25 mouse cellular contexts compared by ENCODE assay signal in genomic region chr2:147292387-147293293, GRCm38 (mm10).
A peak's percentile ranks its signal among the peaks of the same experiment; 100 is the strongest.
DNase-seq lines count a peak whose midpoint lies in the region; TF ChIP-seq lines count a peak whose summit lies in the region.
"Had no signal": no experiment of that assay in that cellular context is flagged by ENCODE, and none has a peak within 500 bp of the region (broad histone marks: within the 10 kb centered on the region; RNA-seq: fewer than 3 reads in every experiment).

No protein-coding gene starts in this region.

- 64% methylated on average over 11 of the region's 11 CpGs for WGBS in heart, embryonic 10.5 days

- H3K4me1 ChIP-seq in heart, embryonic 10.5 days, result no peaks in the 10 kb centered on the region
- H3K4me1 ChIP-seq in ES-Bruce4 (ENCODE audit: control insufficient read depth, insufficient read depth, low read length), result peaks cover 8% of the 10 kb centered on the region
- H3K4me1 ChIP-seq: embryonic facial prominence, embryonic 13.5 days; embryonic facial prominence, embryonic 15.5 days had no signal

- H3K9ac ChIP-seq in ES-Bruce4 (ENCODE audit: low read depth, poor library complexity, severe bottlenecking), result no peak overlapping the region
- H3K9ac ChIP-seq: embryonic facial prominence, embryonic 13.5 days; embryonic facial prominence, embryonic 15.5 days; forebrain, embryonic 13.5 days; forebrain, embryonic 15.5 days; forebrain, postnatal 0 days had no signal

- H3K4me3 ChIP-seq in heart, embryonic 10.5 days, result no peak overlapping the region
- H3K4me3 ChIP-seq in ES-Bruce4 (ENCODE audit: low read depth, low read length), result no peak overlapping the region
- H3K4me3 ChIP-seq: embryonic facial prominence, embryonic 13.5 days; embryonic facial prominence, embryonic 15.5 days; erythroblast, embryonic 14.5 days; forebrain, embryonic 10.5 days; forebrain, embryonic 13.5 days; forebrain, embryonic 15.5 days had no signal

- no peak overlapping the region for H3K27ac ChIP-seq in heart, embryonic 10.5 days
- peak overlapping the region; percentile 92 for H3K27ac ChIP-seq in ES-Bruce4 (ENCODE audit: insufficient read depth, low read length)
- H3K27ac ChIP-seq: embryonic facial prominence, embryonic 13.5 days; embryonic facial prominence, embryonic 15.5 days; forebrain, embryonic 10.5 days; forebrain, embryonic 13.5 days; forebrain, embryonic 15.5 days had no signal

- H3K9me3 ChIP-seq in heart, embryonic 10.5 days, result no peaks in the 10 kb centered on the region
- H3K9me3 ChIP-seq in ES-Bruce4 (replicated peaks; ENCODE audit: control insufficient read depth, insufficient read depth, low read length, poor library complexity, severe bottlenecking), result no peaks in the 10 kb centered on the region
- H3K9me3 ChIP-seq: embryonic facial prominence, embryonic 13.5 days; embryonic facial prominence, embryonic 15.5 days; forebrain, embryonic 10.5 days; forebrain, embryonic 13.5 days; forebrain, embryonic 15.5 days had no signal

- TF ChIP-seq POLR2A in ES-Bruce4 (IDR thresholded peaks at IDR 0.05; ENCODE audit: insufficient read depth, low read length), result no peak

- no peaks in the 10 kb centered on the region for H3K36me3 ChIP-seq in heart, embryonic 10.5 days
- no peaks in the 10 kb centered on the region for H3K36me3 ChIP-seq in ES-Bruce4 (ENCODE audit: control insufficient read depth, insufficient read depth, low read length, poor library complexity, severe bottlenecking)
- H3K36me3 ChIP-seq: embryonic facial prominence, embryonic 13.5 days; embryonic facial prominence, embryonic 15.5 days; forebrain, embryonic 10.5 days; forebrain, embryonic 15.5 days; G1E had no signal

- peak; percentile 63; the same call in 1 of the 2 replicates for TF ChIP-seq EP300 in ES-Bruce4 (IDR thresholded peaks at IDR 0.05; ENCODE audit: insufficient read depth, low read depth, low read length)

- no peak for TF ChIP-seq CTCF in ES-Bruce4 (IDR thresholded peaks at IDR 0.05; ENCODE audit: low read depth, low read length)

- no peaks in the 10 kb centered on the region; the same call in 1 of the 2 replicates for H3K27me3 ChIP-seq in heart, embryonic 10.5 days (ENCODE audit: insufficient read depth, poor library complexity, severe bottlenecking)
- peaks cover 2% of the 10 kb centered on the region for H3K27me3 ChIP-seq in ES-Bruce4 (ENCODE audit: control insufficient read depth, insufficient read depth, low read length, poor library complexity, severe bottlenecking)
- H3K27me3 ChIP-seq: embryonic facial prominence, embryonic 13.5 days; embryonic facial prominence, embryonic 15.5 days; forebrain, embryonic 13.5 days; forebrain, embryonic 15.5 days had no signal

- peak; percentile 53 for DNase-seq in heart, embryonic 10.5 days (ENCODE audit: low spot score)
- no peak for DNase-seq in heart, adult 18-20 months
- DNase-seq in ES-CJ7 (ENCODE audit: low read depth, low spot score) (peak; percentile 95), R1 (ENCODE audit: low read depth, low spot score) (peak; percentile 94)
- no peak for DNase-seq in adrenal gland, postnatal 36 days
- no peak for DNase-seq in lung, postnatal 10 days
- DNase-seq in right cerebral cortex, postnatal 10 days (ENCODE audit: low spot score in 2 of 2), result no peak
- DNase-seq: adrenal gland, adult 8-10 months; adrenal gland, postnatal 14 days; cerebellum, adult 11 months; cerebellum, adult 18-20 months; cerebellum, adult 8-10 months; cerebellum, adult 9-11 months; cerebellum, postnatal 14 days; cerebellum, postnatal 36 days; embryo, embryonic 11 days; forebrain, postnatal 0 days had no signal

Comparison
In these comparisons a context has a peak if more than half of its experiments do, and no peak if none do; other contexts are left out.
1. DNase-seq: peak in heart, embryonic 10.5 days (single experiment), ES-CJ7 (single experiment) and R1 (single experiment); none in heart, adult 18-20 months (0 of 2), adrenal gland, postnatal 36 days (0 of 2), lung, postnatal 10 days (single experiment) and right cerebral cortex, postnatal 10 days (0 of 2).